Mouse (Mus musculus) testis, adult 2 months (tissue): ENCODE data around the gene Zfp113.

Experiments used
- CTCF ChIP-seq: fragments of 200-500 bp; IDR thresholded peaks from 2 replicates; pipeline ENCODE4 v1.5.1; 2012; ENCODE audit warnings: low read depth, mild to moderate bottlenecking, inconsistent platforms, low read length, moderate library complexity; ENCODE audit not compliant: control insufficient read depth, insufficient read depth, insufficient replicate concordance
- POLR2A ChIP-seq: fragments of 200-500 bp; IDR thresholded peaks from 2 replicates; pipeline ENCODE4 v1.6.1; 2012; ENCODE audit warnings: low read depth, mild to moderate bottlenecking, inconsistent platforms, low read length, moderate library complexity; ENCODE audit not compliant: control insufficient read depth

DNA sequence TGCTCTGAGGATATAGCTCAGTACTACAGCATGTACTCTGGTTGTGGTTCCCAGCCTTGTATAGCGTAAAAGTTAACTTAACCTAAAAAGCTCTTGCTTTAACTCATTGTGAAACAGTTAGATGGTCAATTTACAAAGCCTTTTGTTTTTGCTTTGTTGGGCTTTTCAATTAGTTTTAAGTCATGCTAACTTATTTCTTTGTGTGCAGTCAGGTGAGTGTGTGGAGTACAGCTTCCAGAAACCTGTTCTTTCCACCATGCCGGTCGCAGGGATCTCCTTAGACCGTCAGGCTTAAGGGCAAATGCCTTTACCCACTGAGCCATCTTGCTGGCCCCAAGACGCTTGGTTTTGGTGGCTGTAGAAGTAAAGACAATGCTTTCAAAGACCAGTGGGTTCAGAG is 64.8 kb downstream of the Zfp113 start:
- no peak for TF ChIP-seq CTCF
- no peak for TF ChIP-seq POLR2A
